Mouse (Mus musculus) limb, embryonic 15.5 days (tissue): ENCODE data around the gene Rfc4. TPM values are rescaled to one million over a fixed set of nuclear protein-coding genes. Genes with fewer than 3 reads are reported as not detected.

Experiments used
- ATAC-seq: fragments of 200-750 bp; cut with Nextera tagmentation; 2 replicates; pipeline ENCODE4 v1.8.0; 2017; ENCODE audit warnings: low read depth, moderate TSS enrichment; ENCODE audit not compliant: insufficient number of reproducible peaks, low FRiP score, low TSS enrichment
- H3K27ac ChIP-seq: fragments of 300-500 bp; sonication (generic); 2 replicates; pipeline ENCODE4 v1.5.1; 2015; ENCODE audit warnings: moderate library complexity, mild to moderate bottlenecking, inconsistent platforms
- H3K27me3 ChIP-seq: fragments of 300-500 bp; sonication (generic); 2 replicates; pipeline ENCODE4 v1.6.1; 2015; ENCODE audit warnings: inconsistent platforms
- H3K36me3 ChIP-seq: fragments of 300-500 bp; sonication (generic); 2 replicates; pipeline ENCODE4 v1.6.1; 2015; ENCODE audit warnings: inconsistent platforms
- H3K4me1 ChIP-seq: fragments of 300-500 bp; sonication (generic); 2 replicates; pipeline ENCODE4 v1.6.1; 2015; ENCODE audit warnings: inconsistent platforms
- H3K4me2 ChIP-seq: fragments of 300-500 bp; sonication (generic); 2 replicates; pipeline ENCODE4 v1.6.1; 2015; ENCODE audit warnings: mild to moderate bottlenecking, inconsistent platforms
- H3K4me3 ChIP-seq: fragments of 300-500 bp; sonication (generic); 2 replicates; pipeline ENCODE4 v1.5.1; 2015; ENCODE audit warnings: mild to moderate bottlenecking, inconsistent platforms
- H3K9ac ChIP-seq: fragments of 300-500 bp; sonication (generic); 2 replicates; pipeline ENCODE4 v1.6.1; 2015; ENCODE audit warnings: inconsistent platforms
- H3K9me3 ChIP-seq: fragments of 300-500 bp; sonication (generic); 2 replicates; pipeline ENCODE4 v1.6.1; 2016; ENCODE audit warnings: inconsistent platforms
- WGBS: fragments of 180-500 bp; shearing (Covaris S2); methylation state at CpG from one replicate; pipeline ENCODE4 v1.1.7; 2015; 5-methylcytosine and 5-hydroxymethylcytosine counted together
- polyA plus RNA-seq: library from polyadenylated mRNA; unstranded; fragments of >200 nt; fragmentation: Nextera tagmentation; extraction: Ambion mirVana; gene quantifications from 2 replicates; pipeline ENCODE4 v1.2.1, GENCODE M21; 2015

The Rfc4 gene
- polyA plus RNA-seq = 75.9 and 87.0 TPM in 2 replicates

DNA sequence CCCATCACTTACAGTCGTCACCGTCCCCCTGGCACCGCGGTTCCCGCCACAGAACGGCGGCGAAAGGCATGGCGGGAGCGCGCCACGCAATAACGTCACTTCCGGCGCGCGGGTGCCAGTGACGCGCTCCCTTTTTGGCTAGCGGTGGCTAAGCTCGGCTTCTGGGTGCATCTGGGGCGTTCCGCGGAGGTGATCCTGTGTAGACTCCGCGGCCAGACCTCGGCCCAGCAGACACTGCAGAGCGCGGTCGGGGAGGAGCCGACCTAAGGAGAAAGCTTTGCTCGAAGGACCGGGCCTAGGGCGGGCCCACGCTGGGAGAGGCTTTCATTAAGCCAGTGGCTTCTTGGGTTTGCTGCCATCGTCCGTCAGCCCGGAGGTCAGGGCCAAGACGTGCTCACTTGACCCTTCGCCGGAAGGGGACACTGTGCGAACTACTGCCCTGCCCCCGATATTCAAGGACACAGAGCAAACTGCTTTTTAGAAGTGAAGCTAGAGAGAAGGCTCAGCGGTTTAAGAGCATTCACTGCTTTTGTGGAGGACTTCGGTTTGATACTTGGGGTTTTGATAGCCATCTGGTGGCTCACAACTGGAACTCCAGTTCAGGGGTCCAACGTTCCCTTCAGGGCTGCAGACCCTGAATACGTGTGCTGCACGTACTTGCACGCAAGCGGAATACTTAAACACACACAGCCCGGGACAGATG is at the start of gene Rfc4:
Rfc4 (minus strand) TSS at position 65 of the 703 bp plus-strand sequence.
- H3K36me3 ChIP-seq = peaks cover 14% of the 10 kb centered on the region
- no peaks in the 10 kb centered on the region for H3K27me3 ChIP-seq
- H3K4me2 ChIP-seq = peak within 1 kb of the TSS; percentile 81
- peak within 1 kb of the TSS; percentile 82 for H3K4me3 ChIP-seq
- H3K4me1 ChIP-seq = peaks cover 15% of the 10 kb centered on the region
- peak within 1 kb of the TSS; percentile 99 for H3K27ac ChIP-seq
- H3K9ac ChIP-seq = peak within 1 kb of the TSS; percentile 94
- no peaks in the 10 kb centered on the region for H3K9me3 ChIP-seq
- peak; percentile 88 for ATAC-seq
- under 1% methylated on average over 51 of the region's 51 CpGs for WGBS

DNA sequence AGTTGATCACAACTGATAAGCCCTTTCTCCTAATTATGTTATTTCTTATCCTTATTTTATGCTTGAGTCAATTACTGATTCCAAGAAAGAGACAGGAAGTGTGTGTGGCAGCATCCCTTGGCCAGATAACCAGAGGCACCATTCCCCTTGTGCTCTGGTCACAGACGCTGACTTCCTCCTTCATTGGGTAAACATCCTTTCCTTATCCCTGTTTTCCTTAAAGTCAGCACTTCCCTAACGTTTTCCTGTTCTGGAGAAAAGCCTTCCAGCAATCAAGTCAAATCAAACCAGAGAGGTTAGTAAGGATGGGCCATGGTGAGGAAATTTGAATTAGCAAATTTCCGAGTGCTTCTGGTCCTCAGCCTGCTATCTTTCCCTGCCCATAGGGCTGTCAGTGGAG is 48.4 kb upstream of the Rfc4 start:
- no peaks in the 10 kb centered on the region for H3K36me3 ChIP-seq
- H3K9ac ChIP-seq = no peak overlapping the region
- no peak overlapping the region for H3K4me3 ChIP-seq
- H3K4me1 ChIP-seq = no peaks in the 10 kb centered on the region
- H3K4me2 ChIP-seq = no peak overlapping the region
- no peaks in the 10 kb centered on the region for H3K9me3 ChIP-seq
- H3K27ac ChIP-seq = no peak overlapping the region
- WGBS = 53% methylated on average over 3 of the region's 3 CpGs
- H3K27me3 ChIP-seq = no peaks in the 10 kb centered on the region
- ATAC-seq = no peak

DNA sequence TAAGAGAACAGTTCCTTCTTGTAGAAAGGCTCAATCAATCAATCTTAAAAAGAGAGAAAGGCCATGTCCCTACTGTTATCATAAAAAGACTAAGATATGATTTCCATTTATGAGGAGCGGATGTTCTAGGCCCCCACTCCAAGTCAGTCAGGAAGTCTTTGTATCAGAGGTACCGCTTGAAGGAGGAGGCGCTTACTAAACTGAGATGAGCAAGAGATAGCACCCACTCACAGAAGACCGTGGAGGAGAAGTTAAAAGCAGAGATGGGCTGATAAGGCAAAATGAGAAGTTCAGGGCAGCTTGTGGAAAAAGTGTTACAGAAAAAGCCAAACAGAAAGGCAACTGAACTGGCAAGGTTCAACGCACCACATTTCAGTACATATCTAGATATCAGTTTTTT is 47.3 kb upstream of the Rfc4 start:
- no peak overlapping the region for H3K27ac ChIP-seq
- ATAC-seq = no peak
- H3K4me2 ChIP-seq = no peak overlapping the region
- H3K9ac ChIP-seq = no peak overlapping the region
- no peak overlapping the region for H3K4me3 ChIP-seq
- H3K36me3 ChIP-seq = no peaks in the 10 kb centered on the region
- 87% methylated on average over 5 of the region's 5 CpGs for WGBS
- no peaks in the 10 kb centered on the region for H3K4me1 ChIP-seq
- H3K9me3 ChIP-seq = no peaks in the 10 kb centered on the region
- H3K27me3 ChIP-seq = no peaks in the 10 kb centered on the region

DNA sequence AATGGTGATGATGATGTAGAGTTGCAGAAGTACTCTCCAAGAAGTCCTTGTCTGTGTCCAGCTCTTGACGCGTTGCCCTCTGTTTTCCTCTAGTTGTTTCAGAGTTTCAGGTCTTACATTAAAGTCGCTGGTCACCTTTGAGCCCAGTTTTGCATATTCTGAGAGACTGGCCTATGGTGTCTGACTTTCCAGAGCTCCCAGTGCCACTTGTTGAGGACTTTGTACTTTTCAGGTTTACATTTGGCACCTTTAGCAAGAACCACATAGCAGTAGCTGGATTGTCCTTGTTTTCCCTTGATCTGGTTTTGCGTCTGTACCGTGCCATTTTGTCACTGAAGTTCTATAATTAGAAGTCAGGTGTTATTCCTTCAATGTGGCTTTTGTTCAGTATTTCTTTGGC is 46.4 kb upstream of the Rfc4 start:
- H3K36me3 ChIP-seq = no peaks in the 10 kb centered on the region
- H3K4me2 ChIP-seq = no peak overlapping the region
- no peak overlapping the region for H3K27ac ChIP-seq
- WGBS = 89% methylated on average over 5 of the region's 5 CpGs
- H3K4me3 ChIP-seq = no peak overlapping the region
- H3K9me3 ChIP-seq = no peaks in the 10 kb centered on the region
- no peak overlapping the region for H3K9ac ChIP-seq
- no peaks in the 10 kb centered on the region for H3K27me3 ChIP-seq
- no peak for ATAC-seq
- H3K4me1 ChIP-seq = no peaks in the 10 kb centered on the region

DNA sequence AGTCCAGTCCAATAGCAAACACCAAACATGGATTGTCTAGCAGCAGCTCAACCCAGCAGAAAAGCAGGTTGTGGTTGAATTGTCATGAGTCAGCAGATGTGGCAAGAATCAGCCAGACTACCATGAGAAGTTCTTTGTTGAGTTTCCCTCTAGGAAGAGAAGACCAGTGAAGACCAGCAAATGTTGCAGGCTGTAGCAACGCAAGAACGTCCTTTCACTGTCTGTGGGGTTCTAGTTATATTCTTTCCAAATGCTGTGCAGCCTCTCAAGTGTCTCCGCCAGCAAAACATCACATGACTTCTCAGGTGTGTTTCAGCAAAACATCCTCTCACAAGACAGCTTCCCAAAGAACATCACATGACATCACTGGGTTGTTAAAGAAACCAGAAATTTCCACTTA is 43.3 kb upstream of the Rfc4 start:
- no peak overlapping the region for H3K9ac ChIP-seq
- H3K4me1 ChIP-seq = no peaks in the 10 kb centered on the region
- ATAC-seq = no peak
- H3K36me3 ChIP-seq = no peaks in the 10 kb centered on the region
- no peak overlapping the region for H3K4me2 ChIP-seq
- WGBS = 93% methylated on average over 3 of the region's 3 CpGs
- H3K27ac ChIP-seq = no peak overlapping the region
- no peaks in the 10 kb centered on the region for H3K9me3 ChIP-seq
- no peaks in the 10 kb centered on the region for H3K27me3 ChIP-seq
- H3K4me3 ChIP-seq = no peak overlapping the region

DNA sequence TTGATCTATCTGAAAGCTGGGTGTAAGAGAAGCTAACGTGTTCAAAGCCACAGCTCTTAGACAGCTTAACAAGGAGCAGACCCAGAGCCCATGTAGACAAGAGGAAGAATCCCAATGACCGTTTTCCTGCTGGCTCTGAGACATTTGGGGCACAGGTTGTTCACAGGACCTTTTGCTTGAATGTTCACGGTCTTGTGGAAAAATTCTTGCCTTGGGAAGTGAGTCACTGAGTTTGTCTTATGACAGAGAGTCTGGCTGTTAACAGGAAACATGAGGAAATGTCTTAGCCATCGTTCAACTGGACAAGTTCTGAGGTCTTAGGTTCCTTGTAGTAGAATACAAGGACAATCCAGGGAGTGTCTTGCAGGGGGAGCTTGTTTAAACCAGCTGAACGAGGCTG is 39.5 kb upstream of the Rfc4 start:
- Histone ChIP-seq H3K9me3 (no peaks in the 10 kb centered on the region), H3K4me3 (no peak overlapping the region), H3K4me2 (no peak overlapping the region), H3K9ac (no peak overlapping the region), H3K27ac (no peak overlapping the region), H3K27me3 (no peaks in the 10 kb centered on the region), H3K36me3 (no peaks in the 10 kb centered on the region), H3K4me1 (no peaks in the 10 kb centered on the region)
- ATAC-seq = no peak
- 49% methylated on average over 5 of the region's 5 CpGs for WGBS

DNA sequence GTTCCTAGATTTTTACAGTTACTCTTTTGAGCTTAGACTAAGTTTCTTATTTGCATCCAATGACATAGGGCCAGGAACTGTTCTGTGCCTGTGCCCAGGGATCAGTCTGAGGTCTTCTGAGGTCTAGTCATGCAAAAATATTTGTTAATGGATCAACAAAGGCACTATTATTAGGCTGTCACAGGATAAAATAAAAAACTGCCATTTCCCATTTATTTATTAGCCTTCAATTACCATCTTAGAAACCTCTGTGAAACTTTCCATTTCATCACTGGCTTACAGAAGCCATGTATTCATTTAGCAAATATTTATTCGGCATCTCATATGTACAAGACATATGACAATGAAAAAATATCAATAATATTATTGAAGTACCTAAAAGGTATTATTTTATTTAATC is 39.1 kb upstream of the Rfc4 start:
- Histone ChIP-seq H3K4me3 (no peak overlapping the region), H3K4me1 (no peaks in the 10 kb centered on the region), H3K4me2 (no peak overlapping the region), H3K9me3 (no peaks in the 10 kb centered on the region), H3K36me3 (no peaks in the 10 kb centered on the region), H3K9ac (no peak overlapping the region), H3K27me3 (no peaks in the 10 kb centered on the region), H3K27ac (no peak overlapping the region)
- WGBS = 78% methylated on average over 1 of the region's 1 CpGs
- no peak for ATAC-seq

DNA sequence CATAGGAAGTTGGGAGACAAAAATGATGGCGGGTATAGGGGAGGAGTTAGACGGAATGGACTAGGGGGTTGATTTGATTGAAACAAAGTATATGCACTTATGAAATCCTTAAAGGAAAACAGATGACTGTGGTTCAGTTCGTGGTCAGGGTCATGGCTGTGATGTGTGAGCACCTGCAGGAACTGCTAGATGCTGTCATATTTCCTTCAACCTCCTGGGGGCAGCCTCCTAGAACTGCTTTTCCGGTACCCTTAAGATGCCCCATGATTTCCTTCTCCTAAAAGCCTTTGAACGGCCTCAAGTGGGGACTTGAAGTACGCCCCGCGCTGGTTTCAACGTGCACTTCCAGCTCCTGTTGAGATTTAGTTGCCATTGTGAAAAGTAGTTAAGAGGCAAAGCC is 37.9 kb upstream of the Rfc4 start:
- Histone ChIP-seq H3K4me3 (no peak overlapping the region), H3K36me3 (no peaks in the 10 kb centered on the region), H3K4me1 (no peaks in the 10 kb centered on the region), H3K4me2 (no peak overlapping the region), H3K27ac (no peak overlapping the region), H3K27me3 (no peaks in the 10 kb centered on the region), H3K9me3 (no peaks in the 10 kb centered on the region), H3K9ac (no peak overlapping the region)
- WGBS = 58% methylated on average over 9 of the region's 9 CpGs
- ATAC-seq = no peak

DNA sequence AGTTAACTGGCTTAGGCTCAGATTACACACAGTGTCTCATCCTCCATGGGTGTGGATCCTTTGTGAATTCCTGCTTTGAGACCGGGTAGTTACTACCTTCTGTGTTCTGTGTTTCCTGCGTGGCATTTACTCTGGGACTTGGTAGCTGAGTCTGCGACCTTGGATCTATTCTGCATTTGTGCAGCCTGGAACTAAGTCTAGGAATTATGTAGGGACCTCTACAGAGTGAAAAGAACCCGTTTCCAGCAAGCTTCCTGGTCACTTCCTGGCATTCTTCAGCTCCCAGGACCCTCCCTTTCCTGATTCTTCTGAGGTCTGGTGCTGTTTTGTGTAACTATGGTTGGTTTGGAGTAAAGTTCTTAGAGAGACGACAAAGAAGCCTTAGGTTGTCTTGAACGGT is 36.9 kb upstream of the Rfc4 start:
- no peak overlapping the region for H3K9ac ChIP-seq
- no peaks in the 10 kb centered on the region for H3K4me1 ChIP-seq
- no peaks in the 10 kb centered on the region for H3K36me3 ChIP-seq
- H3K9me3 ChIP-seq = no peaks in the 10 kb centered on the region
- WGBS = 66% methylated on average over 6 of the region's 6 CpGs
- H3K27me3 ChIP-seq = no peaks in the 10 kb centered on the region
- H3K4me2 ChIP-seq = no peak overlapping the region
- H3K27ac ChIP-seq = no peak overlapping the region
- ATAC-seq = no peak
- no peak overlapping the region for H3K4me3 ChIP-seq

DNA sequence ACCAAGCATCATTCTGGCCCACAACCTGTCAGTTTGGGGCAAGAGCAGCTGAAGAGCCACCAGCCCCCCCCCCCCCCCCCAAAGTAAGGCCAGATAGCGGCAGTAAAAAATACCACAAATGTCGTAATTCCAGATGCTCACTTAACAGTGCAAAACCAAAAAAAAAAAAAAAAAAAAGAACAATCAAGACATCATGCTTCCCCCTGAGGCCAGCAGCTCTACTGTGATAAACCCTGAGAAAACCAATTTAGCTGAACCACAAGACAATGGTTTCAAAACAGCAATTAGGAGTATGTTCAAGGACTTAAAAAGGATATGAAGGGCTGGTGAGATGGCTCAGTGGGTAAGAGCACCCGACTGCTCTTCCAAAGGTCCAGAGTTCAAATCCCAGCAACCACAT is 34.6 kb upstream of the Rfc4 start:
- Histone ChIP-seq H3K4me2 (no peak overlapping the region), H3K4me3 (no peak overlapping the region), H3K4me1 (no peaks in the 10 kb centered on the region), H3K36me3 (no peaks in the 10 kb centered on the region), H3K9ac (no peak overlapping the region), H3K27ac (no peak overlapping the region), H3K27me3 (no peaks in the 10 kb centered on the region), H3K9me3 (no peaks in the 10 kb centered on the region)
- 64% methylated on average over 3 of the region's 3 CpGs for WGBS
- ATAC-seq = no peak

DNA sequence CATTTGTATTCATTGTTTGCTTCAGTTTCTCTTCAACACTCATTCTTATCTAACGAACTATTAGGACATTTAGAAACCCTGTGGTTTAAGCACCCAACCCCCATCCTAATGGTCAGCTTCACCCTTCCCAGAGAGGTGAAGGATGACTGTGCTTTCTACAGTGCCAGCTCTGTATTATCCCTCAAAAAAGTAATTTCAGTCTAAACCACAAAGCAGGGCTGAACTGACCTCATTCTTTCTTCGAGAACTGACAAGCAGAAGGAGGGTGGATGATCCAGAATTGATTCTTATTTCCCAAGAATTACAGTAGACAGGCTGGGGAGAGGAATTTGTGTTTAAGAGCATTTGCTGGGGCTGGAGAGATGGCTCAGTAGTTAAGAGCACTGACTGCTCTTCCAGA is 32.2 kb upstream of the Rfc4 start:
- Histone ChIP-seq H3K9me3 (no peaks in the 10 kb centered on the region), H3K4me3 (no peak overlapping the region), H3K4me2 (no peak overlapping the region), H3K27ac (no peak overlapping the region), H3K36me3 (no peaks in the 10 kb centered on the region), H3K9ac (no peak overlapping the region), H3K4me1 (no peaks in the 10 kb centered on the region), H3K27me3 (no peaks in the 10 kb centered on the region)
- ATAC-seq = no peak
- WGBS = 70% methylated on average over 2 of the region's 2 CpGs

DNA sequence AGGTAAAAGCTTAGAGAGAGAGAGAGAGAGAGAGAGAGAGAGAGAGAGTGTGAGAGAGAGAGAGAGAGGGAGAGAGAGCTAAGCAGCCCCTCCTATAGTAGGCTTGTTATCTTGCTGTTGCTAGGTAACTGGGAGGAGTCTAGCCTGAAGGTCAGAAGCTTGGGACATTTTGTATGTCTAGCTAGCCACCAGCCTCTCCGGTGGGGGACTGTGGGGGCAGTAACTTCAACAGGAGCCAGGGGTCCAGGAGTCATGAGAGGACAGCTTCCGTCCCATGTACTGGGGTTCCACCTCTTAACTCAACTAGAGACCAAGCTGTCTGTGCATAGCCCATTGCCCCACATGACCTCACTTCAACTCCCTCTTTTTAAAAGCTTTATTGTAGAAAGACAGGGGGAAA is 31.4 kb upstream of the Rfc4 start:
- Histone ChIP-seq H3K9me3 (no peaks in the 10 kb centered on the region), H3K4me3 (no peak overlapping the region), H3K36me3 (no peaks in the 10 kb centered on the region), H3K4me2 (no peak overlapping the region), H3K4me1 (no peaks in the 10 kb centered on the region), H3K27me3 (no peaks in the 10 kb centered on the region), H3K27ac (no peak overlapping the region), H3K9ac (no peak overlapping the region)
- ATAC-seq = no peak
- whole genome bisulfite sequencing = 64% methylated on average over 2 of the region's 2 CpGs

DNA sequence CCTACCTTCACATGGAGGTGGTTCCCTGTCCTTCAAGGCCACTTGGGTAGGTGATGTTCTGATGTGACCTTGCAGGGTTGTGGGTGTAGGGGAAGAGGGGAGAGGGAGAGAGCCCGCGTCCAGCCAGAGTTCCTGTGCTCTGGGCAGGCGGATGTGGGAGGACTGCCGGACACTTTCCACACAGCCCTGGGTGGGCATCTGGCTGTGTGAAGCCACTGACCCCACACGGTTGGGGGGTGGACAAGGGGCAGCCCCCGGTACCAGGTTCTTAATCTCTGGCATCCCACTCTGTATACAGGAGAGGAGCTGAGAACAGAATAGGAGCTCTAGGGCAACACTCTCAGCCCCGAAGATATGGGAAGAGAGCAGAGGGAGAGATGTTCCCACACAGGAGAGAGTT is 30.8 kb upstream of the Rfc4 start:
- Histone ChIP-seq H3K4me2 (no peak overlapping the region), H3K9ac (no peak overlapping the region), H3K4me1 (no peaks in the 10 kb centered on the region), H3K36me3 (no peaks in the 10 kb centered on the region), H3K27ac (no peak overlapping the region), H3K4me3 (no peak overlapping the region), H3K27me3 (no peaks in the 10 kb centered on the region), H3K9me3 (no peaks in the 10 kb centered on the region)
- WGBS = 86% methylated on average over 7 of the region's 7 CpGs
- no peak for ATAC-seq
